Mouse (Mus musculus) thymus, postnatal 0 days (tissue): ENCODE results near the gene Rapsn. TPM values are rescaled to one million over a fixed set of nuclear protein-coding genes. Genes with fewer than 3 reads are reported as not detected.
"Not testable (repeated sequence)": the region's sequence is repeated elsewhere in the genome, so short reads cannot be mapped to it uniquely, and the experiment has no call there.

Source experiments
- DNase-seq: peaks from one replicate; pipeline ENCODE4 v3.0.0-alpha.2; 2015; ENCODE audit warnings: low spot score
- polyA plus RNA-seq: library from polyadenylated mRNA; unstranded; fragments of >200 nt; fragmentation: Nextera tagmentation; extraction: Ambion mirVana; gene quantifications from 2 replicates; pipeline ENCODE4 v1.2.1, GENCODE M21; 2015

Rapsn gene
- 8.3 TPM in 2 replicates for polyA plus RNA-seq

DNA sequence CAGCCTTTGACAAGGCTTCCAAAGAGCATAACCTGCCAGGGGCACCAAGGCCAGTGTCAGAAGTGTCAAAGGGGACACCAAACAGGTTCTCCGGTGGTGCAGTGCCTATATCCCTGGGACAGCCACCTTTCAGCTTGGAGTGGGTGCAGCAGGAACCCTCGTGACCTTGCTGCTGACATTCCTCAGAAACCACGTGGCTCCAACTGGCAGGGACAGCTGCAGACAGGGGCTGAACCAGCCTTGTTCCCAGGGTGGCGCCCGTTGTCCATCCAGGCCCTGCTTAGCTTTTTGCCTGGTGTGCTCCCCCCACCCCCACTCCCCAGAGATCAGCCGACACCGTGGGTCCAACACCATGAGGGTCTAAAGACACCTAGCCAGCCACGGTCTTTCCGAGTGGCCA is at the start of gene Rapsn:
TSS of gene Rapsn (plus strand) at position 236 of the 400 bp plus-strand sequence.
- no peak for DNase-seq

- DNase-seq = no peak
These were observed 49.4 kb upstream of the Rapsn start for GRCm38 (mm10) chr2:90986055-90986454.

DNA sequence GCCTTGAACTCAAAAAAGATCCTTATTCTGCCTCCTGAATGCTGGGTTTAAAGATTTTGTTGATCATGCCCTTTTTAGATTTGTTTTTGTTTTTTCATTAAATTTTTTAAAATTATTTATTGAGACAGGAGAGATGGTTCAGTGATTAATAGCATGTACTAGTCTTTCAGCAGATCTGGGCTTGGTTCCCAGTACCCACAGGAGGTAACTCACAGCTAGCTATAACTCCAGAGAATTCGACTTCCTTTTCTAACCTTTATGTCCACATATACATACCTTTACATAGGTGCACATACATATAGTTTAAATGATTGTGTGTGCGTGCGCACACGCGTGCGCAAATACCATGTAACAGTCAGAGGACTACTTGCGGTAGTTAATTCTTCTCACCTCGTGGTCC is 26.9 kb upstream of the Rapsn start:
- no peak for DNase-seq

DNA sequence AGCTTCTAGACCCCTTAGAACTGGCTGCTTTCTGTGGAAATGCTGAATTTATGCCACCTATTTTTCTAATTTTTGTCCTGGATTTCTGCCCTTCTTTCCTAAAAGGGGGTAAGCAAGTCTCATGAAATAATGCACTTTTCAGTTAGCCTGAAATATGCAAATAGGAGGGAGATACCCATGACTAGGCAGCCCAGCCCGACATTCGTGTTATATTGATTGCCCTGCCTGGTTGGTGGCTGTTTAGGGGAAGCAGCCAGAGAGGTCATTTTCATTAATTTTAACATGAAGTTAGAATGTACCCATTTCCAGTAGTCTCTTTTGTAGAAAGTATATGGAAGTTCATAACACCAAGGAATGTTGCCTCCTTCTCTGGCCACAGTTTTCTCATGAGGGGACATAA is 21.5 kb upstream of the Rapsn start:
- DNase-seq = no peak

GRCm38 (mm10) chr2:91015386-91015785 is 20.0 kb upstream of the Rapsn start:
- DNase-seq = no peak

- no peak for DNase-seq
These were observed 17.2 kb upstream of the Rapsn start for GRCm38 (mm10) chr2:91018061-91018788.

DNA sequence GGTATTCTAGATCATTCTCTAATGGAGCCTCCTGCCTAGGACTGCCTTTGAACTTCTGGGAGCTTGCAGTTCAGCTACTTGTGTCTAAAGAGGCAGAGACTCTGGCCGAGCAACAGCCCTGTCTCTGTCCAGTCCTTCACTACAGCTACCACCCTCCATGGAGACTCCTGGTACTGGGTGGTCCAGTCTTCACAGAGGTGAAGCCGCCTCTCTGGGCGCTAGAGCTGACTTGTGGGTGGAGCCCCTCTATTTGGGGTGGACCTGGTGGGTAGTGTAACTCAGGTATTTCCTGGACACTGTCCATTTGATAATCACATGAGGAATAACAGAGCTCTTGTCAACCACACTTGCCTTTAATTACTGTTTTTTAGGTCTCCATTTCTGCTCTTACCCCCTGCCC is 15.5 kb upstream of the Rapsn start:
- no peak for DNase-seq

- not testable (repeated sequence) for DNase-seq
These were observed 13.2 kb upstream of the Rapsn start for GRCm38 (mm10) chr2:91022266-91022665.

GRCm38 (mm10) chr2:91023131-91023530 is 12.3 kb upstream of the Rapsn start:
- DNase-seq = no peak

DNA sequence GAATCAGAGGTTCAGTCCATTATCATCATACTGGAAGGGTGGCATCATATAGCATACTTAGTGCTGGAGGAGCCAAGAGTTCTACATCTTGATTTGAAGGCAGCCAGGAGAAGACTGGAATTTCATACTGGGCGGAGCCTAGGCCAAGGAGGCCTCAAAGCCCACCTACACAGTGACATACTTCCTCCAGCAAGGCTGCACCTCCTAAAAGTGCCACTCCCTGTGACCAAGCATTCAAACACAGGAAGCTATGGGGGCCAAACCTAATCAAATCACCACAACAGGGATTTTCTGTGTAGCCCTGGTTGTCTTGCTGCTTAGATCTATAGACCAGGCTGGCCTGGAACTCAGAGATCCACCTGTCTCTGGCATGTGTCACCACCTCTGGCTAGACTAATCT is 11.5 kb upstream of the Rapsn start:
- DNase-seq = no peak

GRCm38 (mm10) chr2:91025081-91025516 is 10.3 kb upstream of the Rapsn start:
- DNase-seq = no peak

DNA sequence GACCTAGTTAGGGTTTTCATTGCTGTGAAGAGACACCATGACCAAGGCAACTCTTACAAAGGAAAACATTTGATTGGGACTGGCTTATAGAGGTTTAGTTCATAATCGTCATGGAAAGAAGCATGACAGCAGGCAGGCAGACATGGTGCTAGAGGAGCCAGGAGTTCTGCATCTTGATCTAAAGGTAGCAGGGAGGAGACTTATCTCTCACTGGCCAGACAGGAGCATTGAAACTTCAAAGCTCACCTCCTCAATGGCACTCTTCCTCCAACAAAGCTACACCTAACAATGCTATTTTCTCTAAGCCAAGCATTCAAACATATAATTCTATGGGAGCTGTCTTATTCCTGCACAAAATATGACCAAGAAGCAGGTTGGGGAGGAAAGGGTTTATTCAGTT is 8.9 kb upstream of the Rapsn start:
- DNase-seq = no peak

- DNase-seq = no peak
These were observed 7.8 kb upstream of the Rapsn start for GRCm38 (mm10) chr2:91027391-91028214.

DNA sequence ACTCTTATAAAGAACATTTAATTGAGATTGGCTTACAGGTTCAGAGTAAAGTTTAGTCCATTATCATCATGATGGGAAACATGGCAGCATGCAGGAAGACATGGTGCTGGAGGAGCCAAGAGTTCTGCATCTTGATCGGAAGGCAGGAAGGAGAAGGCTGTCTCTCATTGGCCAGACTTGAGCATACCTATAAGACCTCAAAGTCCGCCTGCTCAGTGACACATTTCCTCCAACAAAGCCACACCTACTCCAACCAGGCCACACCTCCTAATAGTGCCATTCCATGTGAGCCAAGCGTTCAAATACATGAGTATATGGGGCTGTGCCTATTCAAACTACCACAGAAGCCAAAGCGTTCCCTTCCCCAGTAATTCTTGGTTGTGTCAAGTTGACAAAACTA is 4.2 kb upstream of the Rapsn start:
- DNase-seq = no peak

DNA sequence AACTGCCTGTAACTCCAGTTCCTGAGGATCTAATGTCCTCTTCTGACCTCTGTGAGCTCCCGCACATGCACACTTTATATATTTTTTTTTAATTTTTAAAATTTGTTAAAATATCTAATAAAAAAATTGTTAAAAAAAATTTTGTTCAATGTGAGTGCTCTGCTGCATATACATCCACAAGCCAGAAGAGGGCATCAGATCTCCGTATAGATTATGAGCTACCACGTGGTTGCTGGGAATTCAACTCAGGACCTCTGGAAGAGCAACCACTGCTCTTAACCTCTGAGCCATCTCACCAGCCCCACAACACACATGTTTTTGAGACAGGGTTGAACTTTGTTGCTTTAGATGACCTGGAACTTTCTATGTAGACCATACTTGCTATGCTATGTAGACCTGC is 2.4 kb upstream of the Rapsn start:
- peak; percentile 41 for DNase-seq

GRCm38 (mm10) chr2:91041786-91042185 is 6.4 kb downstream of the Rapsn start:
- DNase-seq = no peak

DNA sequence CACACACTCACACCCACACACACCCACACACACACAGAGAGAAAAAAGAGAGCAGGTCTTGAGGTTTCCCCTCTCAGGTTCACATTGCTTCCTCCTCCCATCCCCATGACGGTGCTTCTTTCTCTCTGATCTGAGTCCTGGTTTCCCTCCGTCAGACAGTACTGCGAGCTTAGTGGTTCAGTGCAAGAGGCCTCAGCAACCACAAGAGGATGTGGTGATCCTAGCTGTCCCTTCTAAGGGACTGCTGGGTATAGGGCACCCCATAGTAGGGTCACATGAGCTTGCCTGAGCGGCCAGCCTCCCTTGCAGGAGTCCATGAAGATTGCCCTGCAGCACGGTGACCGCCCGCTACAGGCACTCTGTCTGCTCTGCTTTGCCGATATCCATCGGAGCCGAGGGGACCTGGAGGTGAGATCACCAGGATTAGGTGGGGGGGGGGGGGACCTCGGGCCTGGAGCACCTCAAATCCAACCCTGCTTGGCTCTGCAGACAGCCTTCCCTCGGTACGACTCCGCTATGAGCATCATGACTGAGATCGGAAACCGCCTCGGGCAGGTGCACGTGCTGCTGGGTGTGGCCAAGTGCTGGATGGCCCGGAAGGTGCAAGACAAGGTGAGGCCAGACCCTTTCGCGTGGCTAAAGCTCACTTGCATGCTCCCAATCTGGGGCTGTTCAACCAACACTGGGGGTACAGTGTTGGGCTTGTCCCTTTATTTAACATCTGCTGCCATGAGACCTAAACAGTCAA is 7.4 kb downstream of the Rapsn start:
- peak; percentile 79 for DNase-seq

GRCm38 (mm10) chr2:91044727-91045126 is 9.3 kb downstream of the Rapsn start:
- DNase-seq = no peak

DNA sequence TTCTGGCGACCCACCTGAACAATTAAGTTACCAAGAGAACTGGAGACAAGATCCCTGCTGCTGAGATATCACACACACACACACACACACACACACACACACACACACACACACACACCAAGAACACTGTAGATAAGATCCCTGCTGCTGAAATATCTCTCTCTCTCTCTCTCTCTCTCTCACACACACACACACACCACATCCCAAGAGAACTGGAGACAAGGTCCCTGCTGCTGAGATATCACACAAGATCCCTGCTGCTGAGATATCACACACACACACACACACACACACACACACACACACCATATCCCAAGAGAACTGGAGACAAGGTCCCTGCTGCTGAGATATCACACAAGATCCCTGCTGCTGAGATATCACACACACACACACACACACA is 10.4 kb downstream of the Rapsn start:
- DNase-seq = not testable (repeated sequence)

DNA sequence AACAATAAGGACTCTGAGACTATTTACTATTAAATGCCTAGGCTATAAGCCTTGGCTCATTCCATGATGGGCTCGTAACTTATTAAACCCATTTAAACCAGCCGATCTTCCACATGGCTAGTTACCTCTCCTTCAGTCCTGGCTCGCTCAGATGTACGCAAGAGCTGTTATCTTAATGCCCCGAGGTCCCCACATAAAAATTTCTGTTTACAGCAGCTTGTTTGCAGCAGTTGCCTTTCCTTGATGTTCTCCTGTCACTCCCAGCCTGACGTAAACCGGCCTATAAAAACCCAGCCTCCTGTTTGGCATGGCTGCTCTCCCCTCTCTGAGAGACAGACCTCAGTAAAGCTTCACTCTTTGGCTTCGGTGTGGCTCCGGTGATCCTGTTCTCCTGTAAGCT is 11.9 kb downstream of the Rapsn start:
- no peak for DNase-seq

- no peak for DNase-seq
These were observed 16.5 kb downstream of the Rapsn start for GRCm38 (mm10) chr2:91051917-91052316.

GRCm38 (mm10) chr2:91052752-91053151 is 17.3 kb downstream of the Rapsn start:
- no peak for DNase-seq
